Mouse (Mus musculus) midbrain, embryonic 12.5 days (tissue): ENCODE data around the gene Cage1. TPM values are rescaled to one million over a fixed set of nuclear protein-coding genes. Genes with fewer than 3 reads are reported as not detected.

ENCODE experiments used
- ATAC-seq: fragments of 200-750 bp; cut with Nextera tagmentation; 2 replicates; pipeline ENCODE4 v1.8.0; 2017; ENCODE audit warnings: low read depth, moderate TSS enrichment, moderate library complexity; ENCODE audit not compliant: low FRiP score
- H3K27ac ChIP-seq: fragments of 300-500 bp; sonication (generic); replicated peaks from 2 replicates; pipeline ENCODE4 v1.5.1; 2016; ENCODE audit warnings: mild to moderate bottlenecking
- H3K27me3 ChIP-seq: fragments of 300-500 bp; sonication (generic); 2 replicates; pipeline ENCODE4 v1.6.1; 2016; ENCODE audit warnings: mild to moderate bottlenecking
- H3K36me3 ChIP-seq: fragments of 300-500 bp; sonication (generic); 2 replicates; pipeline ENCODE4 v1.6.1; 2016
- H3K4me1 ChIP-seq: fragments of 300-500 bp; sonication (generic); 2 replicates; pipeline ENCODE4 v1.6.1; 2016
- H3K4me2 ChIP-seq: fragments of 300-500 bp; sonication (generic); replicated peaks from 2 replicates; pipeline ENCODE4 v1.6.1; 2016; ENCODE audit warnings: mild to moderate bottlenecking, moderate library complexity
- H3K4me3 ChIP-seq: fragments of 300-500 bp; sonication (generic); 2 replicates; pipeline ENCODE4 v1.5.1; 2016; ENCODE audit warnings: mild to moderate bottlenecking
- H3K9ac ChIP-seq: fragments of 300-500 bp; sonication (generic); replicated peaks from 2 replicates; pipeline ENCODE4 v1.6.1; 2016; ENCODE audit warnings: mild to moderate bottlenecking, moderate library complexity
- H3K9me3 ChIP-seq: fragments of 300-500 bp; sonication (generic); 2 replicates; pipeline ENCODE4 v1.6.1; 2016; ENCODE audit warnings: mild to moderate bottlenecking
- WGBS: fragments of 180-500 bp; shearing (Covaris S2); methylation state at CpG from one replicate; pipeline ENCODE4 v1.1.7; 2016; 5-methylcytosine and 5-hydroxymethylcytosine counted together
- polyA plus RNA-seq: library from polyadenylated mRNA; unstranded; fragments of >200 nt; fragmentation: Nextera tagmentation; extraction: Ambion mirVana; gene quantifications from 2 replicates; pipeline ENCODE4 v1.2.1, GENCODE M21; 2016

Gene Cage1
- 1.9 and 2.1 TPM in 2 replicates for polyA plus RNA-seq

GRCm38 (mm10) chr13:38037044-38037687, at the start of gene Cage1:
TSS of gene Cage1 (minus strand) at chr13:38037069.
- Histone ChIP-seq H3K36me3 (peaks cover 21% of the 10 kb centered on the region), H3K9me3 (no peaks in the 10 kb centered on the region), H3K27ac (peak within 1 kb of the TSS; percentile 68), H3K4me3 (peak within 1 kb of the TSS; percentile 88), H3K27me3 (no peaks in the 10 kb centered on the region), H3K4me2 (peak within 1 kb of the TSS; percentile 92), H3K4me1 (peaks cover 15% of the 10 kb centered on the region), H3K9ac (peak within 1 kb of the TSS; percentile 88)
- peak; percentile 98 for ATAC-seq
- WGBS, result under 1% methylated on average over 47 of the region's 47 CpGs

DNA sequence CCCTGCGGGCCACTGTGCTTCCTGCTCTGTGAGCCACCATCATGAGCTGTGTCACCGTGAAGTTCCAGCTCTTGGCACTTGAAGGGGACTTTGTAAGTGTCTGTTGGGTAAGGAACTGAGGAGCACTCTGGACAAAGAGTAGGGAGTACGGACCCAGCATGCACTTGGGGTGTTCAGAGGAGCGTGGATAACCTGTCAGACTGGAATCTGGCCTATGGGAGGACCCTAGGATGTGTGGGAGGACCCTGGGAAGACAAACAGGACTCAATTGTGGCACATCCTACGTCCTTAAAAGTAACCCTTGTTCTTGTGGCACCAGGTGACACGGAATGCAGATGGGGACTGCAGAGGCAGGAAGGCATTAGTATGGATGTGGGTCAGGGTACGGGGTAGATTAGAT, 44.3 kb upstream of the Cage1 start:
- no peaks in the 10 kb centered on the region for H3K4me1 ChIP-seq
- H3K4me2 ChIP-seq, result no peak overlapping the region
- H3K36me3 ChIP-seq, result no peaks in the 10 kb centered on the region
- no peaks in the 10 kb centered on the region for H3K9me3 ChIP-seq
- ATAC-seq, result no peak
- no peak overlapping the region for H3K27ac ChIP-seq
- WGBS, result 80% methylated on average over 7 of the region's 7 CpGs
- H3K27me3 ChIP-seq, result no peaks in the 10 kb centered on the region; the same call in 1 of the 2 replicates
- no peak overlapping the region for H3K4me3 ChIP-seq
- no peak overlapping the region for H3K9ac ChIP-seq

GRCm38 (mm10) chr13:38080725-38081124, 43.9 kb upstream of the Cage1 start:
- H3K9ac ChIP-seq, result no peak overlapping the region
- H3K27me3 ChIP-seq, result no peaks in the 10 kb centered on the region; the same call in 1 of the 2 replicates
- no peak overlapping the region for H3K4me2 ChIP-seq
- no peaks in the 10 kb centered on the region for H3K36me3 ChIP-seq
- no peak for ATAC-seq
- 87% methylated on average over 14 of the region's 14 CpGs for WGBS
- no peaks in the 10 kb centered on the region for H3K4me1 ChIP-seq
- H3K4me3 ChIP-seq, result no peak overlapping the region
- no peak overlapping the region for H3K27ac ChIP-seq
- no peaks in the 10 kb centered on the region for H3K9me3 ChIP-seq

GRCm38 (mm10) chr13:38080014-38080413, 43.1 kb upstream of the Cage1 start:
- Histone ChIP-seq H3K27ac (no peak overlapping the region), H3K9ac (no peak overlapping the region), H3K9me3 (no peaks in the 10 kb centered on the region), H3K4me3 (no peak overlapping the region), H3K4me1 (no peaks in the 10 kb centered on the region), H3K36me3 (no peaks in the 10 kb centered on the region), H3K27me3 (no peaks in the 10 kb centered on the region; the same call in 1 of the 2 replicates), H3K4me2 (no peak overlapping the region)
- no peak for ATAC-seq
- WGBS, result 57% methylated on average over 9 of the region's 9 CpGs

- no peak for ATAC-seq
- no peak overlapping the region for H3K9ac ChIP-seq
- no peaks in the 10 kb centered on the region for H3K9me3 ChIP-seq
- no peaks in the 10 kb centered on the region for H3K36me3 ChIP-seq
- no peak overlapping the region for H3K4me2 ChIP-seq
- no peak overlapping the region for H3K4me3 ChIP-seq
- H3K27ac ChIP-seq, result no peak overlapping the region
- no peaks in the 10 kb centered on the region; the same call in 1 of the 2 replicates for H3K27me3 ChIP-seq
- WGBS, result 84% methylated on average over 5 of the region's 5 CpGs
- H3K4me1 ChIP-seq, result no peaks in the 10 kb centered on the region
Measured at GRCm38 (mm10) chr13:38079366-38079765, 42.5 kb upstream of the Cage1 start.

GRCm38 (mm10) chr13:38078836-38079235, 42.0 kb upstream of the Cage1 start:
- Histone ChIP-seq H3K4me2 (no peak overlapping the region), H3K9ac (no peak overlapping the region), H3K36me3 (no peaks in the 10 kb centered on the region), H3K4me3 (no peak overlapping the region), H3K27me3 (no peaks in the 10 kb centered on the region; the same call in 1 of the 2 replicates), H3K4me1 (no peaks in the 10 kb centered on the region), H3K9me3 (no peaks in the 10 kb centered on the region), H3K27ac (no peak overlapping the region)
- no peak for ATAC-seq
- WGBS, result 39% methylated on average over 6 of the region's 6 CpGs

DNA sequence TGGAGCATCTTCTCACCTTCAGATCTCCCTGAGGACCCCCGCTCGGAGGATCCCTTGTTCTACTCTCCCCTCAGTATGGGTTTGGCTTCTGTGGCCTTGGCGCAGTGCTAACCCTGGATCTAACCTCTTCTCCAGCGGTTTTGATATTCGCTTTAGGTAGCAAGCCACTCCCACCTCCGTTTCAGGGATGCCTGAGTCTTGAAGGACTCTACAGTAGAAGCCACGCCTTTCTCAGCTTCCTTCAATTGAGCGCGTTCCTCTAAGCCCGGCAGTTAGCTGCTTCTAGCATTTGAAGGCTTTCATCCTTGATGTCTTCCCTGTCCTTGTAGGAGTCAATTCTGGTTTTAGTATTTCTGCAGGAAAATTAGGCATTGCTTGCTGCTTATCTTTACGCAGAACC, 40.2 kb upstream of the Cage1 start:
- Histone ChIP-seq H3K9me3 (no peaks in the 10 kb centered on the region), H3K36me3 (no peaks in the 10 kb centered on the region), H3K9ac (no peak overlapping the region), H3K27me3 (no peaks in the 10 kb centered on the region; the same call in 1 of the 2 replicates), H3K27ac (no peak overlapping the region), H3K4me3 (no peak overlapping the region), H3K4me1 (no peaks in the 10 kb centered on the region), H3K4me2 (no peak overlapping the region)
- no peak for ATAC-seq
- WGBS, result 26% methylated on average over 11 of the region's 11 CpGs

- no peaks in the 10 kb centered on the region for H3K9me3 ChIP-seq
- no peak overlapping the region for H3K4me3 ChIP-seq
- H3K36me3 ChIP-seq, result no peaks in the 10 kb centered on the region
- H3K27ac ChIP-seq, result no peak overlapping the region
- no peaks in the 10 kb centered on the region for H3K4me1 ChIP-seq
- no peak overlapping the region for H3K4me2 ChIP-seq
- ATAC-seq, result no peak
- H3K9ac ChIP-seq, result no peak overlapping the region
- no peaks in the 10 kb centered on the region; the same call in 1 of the 2 replicates for H3K27me3 ChIP-seq
- WGBS, result 74% methylated on average over 5 of the region's 5 CpGs
Measured at GRCm38 (mm10) chr13:38074404-38074803, 37.5 kb upstream of the Cage1 start.

DNA sequence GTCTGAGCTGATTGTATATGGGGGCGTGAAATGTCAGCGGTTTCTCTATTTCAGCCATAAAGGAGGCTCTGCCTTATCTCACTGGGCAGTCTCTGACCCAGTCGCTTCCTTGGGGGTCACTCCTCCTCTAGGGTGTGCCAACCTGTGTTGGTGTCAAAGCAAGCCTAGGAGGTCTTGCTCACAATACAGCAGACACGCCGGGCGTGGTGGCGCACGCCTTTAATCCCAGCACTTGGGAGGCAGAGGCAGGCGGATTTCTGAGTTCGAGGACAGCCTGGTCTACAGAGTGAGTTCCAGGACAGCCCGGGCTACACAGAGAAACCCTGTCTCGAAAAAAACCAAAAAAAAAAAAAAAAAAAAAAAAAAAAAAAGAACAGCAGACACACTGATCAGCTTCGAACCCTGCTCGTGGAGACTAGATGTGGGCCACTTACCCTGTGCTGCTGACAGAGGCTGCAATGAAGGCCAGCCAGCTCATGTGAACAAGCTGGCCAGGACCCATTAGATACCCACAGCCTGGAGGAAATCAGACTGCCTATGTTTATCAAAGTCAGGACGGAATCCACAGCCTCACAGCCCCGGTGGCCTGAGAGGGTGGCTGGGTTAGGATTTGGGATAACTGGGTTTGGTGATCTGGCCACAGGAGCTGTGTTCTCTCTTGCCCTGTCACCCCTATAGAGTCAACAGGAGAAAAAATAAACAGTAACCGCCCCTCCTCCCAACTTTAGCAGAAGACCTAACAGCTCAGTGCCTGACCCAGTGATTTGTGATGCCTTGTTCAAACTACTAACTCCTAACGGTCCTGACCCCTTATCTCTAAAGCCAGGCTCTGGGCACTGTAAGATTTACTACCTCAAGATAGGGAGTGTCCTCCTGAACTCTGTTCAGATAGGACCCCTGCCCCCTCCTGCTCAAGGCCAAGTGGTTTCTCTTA, 36.8 kb upstream of the Cage1 start:
- ATAC-seq, result no peak
- H3K36me3 ChIP-seq, result no peaks in the 10 kb centered on the region
- H3K9ac ChIP-seq, result no peak overlapping the region
- 91% methylated on average over 17 of the region's 18 CpGs for WGBS
- no peak overlapping the region for H3K4me3 ChIP-seq
- H3K4me2 ChIP-seq, result no peak overlapping the region
- no peak overlapping the region for H3K27ac ChIP-seq
- no peaks in the 10 kb centered on the region for H3K9me3 ChIP-seq
- H3K4me1 ChIP-seq, result no peaks in the 10 kb centered on the region
- no peaks in the 10 kb centered on the region; the same call in 1 of the 2 replicates for H3K27me3 ChIP-seq

- WGBS, result 89% methylated on average over 4 of the region's 4 CpGs
- no peak for ATAC-seq
Measured at GRCm38 (mm10) chr13:38070945-38071344, 34.1 kb upstream of the Cage1 start.

GRCm38 (mm10) chr13:38064854-38065663, 28.2 kb upstream of the Cage1 start:
- H3K36me3 ChIP-seq, result peaks cover 33% of the 10 kb centered on the region
- no peaks in the 10 kb centered on the region for H3K9me3 ChIP-seq
- peak; percentile 34; the same call in 1 of the 2 replicates for ATAC-seq
- H3K9ac ChIP-seq, result no peak overlapping the region
- 77% methylated on average over 11 of the region's 11 CpGs for WGBS
- H3K27ac ChIP-seq, result no peak overlapping the region
- H3K27me3 ChIP-seq, result no peaks in the 10 kb centered on the region
- no peak overlapping the region for H3K4me2 ChIP-seq
- H3K4me1 ChIP-seq, result no peaks in the 10 kb centered on the region
- H3K4me3 ChIP-seq, result no peak overlapping the region

More at GRCm38 (mm10) chr13:38070945-38071344, 34.1 kb upstream of the Cage1 start:
- Histone ChIP-seq H3K36me3 (no peaks in the 10 kb centered on the region), H3K9me3 (no peaks in the 10 kb centered on the region), H3K9ac (no peak overlapping the region), H3K27me3 (no peaks in the 10 kb centered on the region), H3K4me3 (no peak overlapping the region), H3K27ac (no peak overlapping the region), H3K4me2 (no peak overlapping the region), H3K4me1 (no peaks in the 10 kb centered on the region)
